In the genomic region with DNA sequence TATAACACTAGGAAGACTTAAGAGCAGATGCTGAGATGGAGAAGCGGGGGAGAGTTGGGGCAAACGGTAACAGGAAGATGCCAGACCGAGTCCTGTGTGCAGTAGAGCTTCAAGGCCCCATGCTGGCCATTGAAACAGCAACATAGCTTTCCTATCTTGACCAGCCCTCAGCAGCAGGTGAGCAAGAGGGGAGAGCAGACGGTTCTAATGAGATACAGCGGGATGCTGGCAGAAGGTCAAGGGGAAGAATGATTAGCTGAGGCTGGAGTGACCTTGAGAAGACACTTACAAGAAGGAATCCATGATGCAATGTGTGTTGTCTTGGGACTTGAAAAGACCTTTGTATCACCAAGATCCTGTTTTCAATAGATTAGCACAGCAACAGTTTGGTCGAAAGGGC, we compare ENCODE assay signal across 18 mouse cellular contexts. TPM values are rescaled to one million over a fixed set of nuclear protein-coding genes. Genes with fewer than 3 reads are reported as not detected.
DNase-seq lines count a peak whose midpoint lies in the region; ATAC-seq and TF ChIP-seq lines count a peak whose summit lies in the region.
"Had no signal": no experiment of that assay in that cellular context is flagged by ENCODE, and none has a peak within 500 bp of the region (broad histone marks: within the 10 kb centered on the region; RNA-seq: fewer than 3 reads in every experiment).

No protein-coding gene starts in this region.

- ATAC-seq in hindbrain, postnatal 0 days = peak; percentile 29; the same call in 1 of the 2 replicates
- no peak for ATAC-seq in hindbrain, embryonic 13.5 days (ENCODE audit: low FRiP score)
- ATAC-seq: forebrain, postnatal 0 days; hindbrain, embryonic 16.5 days had no signal

- H3K9me3 ChIP-seq in hindbrain, postnatal 0 days (ENCODE audit: low read length) = no peaks in the 10 kb centered on the region
- H3K9me3 ChIP-seq in hindbrain, embryonic 13.5 days = no peaks in the 10 kb centered on the region
- H3K9me3 ChIP-seq: embryonic facial prominence, embryonic 13.5 days; forebrain, embryonic 12.5 days; heart, embryonic 13.5 days had no signal

- H3K36me3 ChIP-seq in hindbrain, postnatal 0 days (ENCODE audit: insufficient read depth, low read length) = no peaks in the 10 kb centered on the region
- no peaks in the 10 kb centered on the region for H3K36me3 ChIP-seq in hindbrain, embryonic 13.5 days
- H3K36me3 ChIP-seq: embryonic facial prominence, embryonic 13.5 days; forebrain, embryonic 12.5 days; heart, embryonic 13.5 days had no signal

- no peaks in the 10 kb centered on the region for H3K4me1 ChIP-seq in hindbrain, postnatal 0 days (ENCODE audit: insufficient read depth, low read length)
- H3K4me1 ChIP-seq in hindbrain, embryonic 13.5 days (replicated peaks) = 0 out of 2 replicates have a peak, but pooled peaks cover 3% of the 10 kb centered on the region
- H3K4me1 ChIP-seq: embryonic facial prominence, embryonic 13.5 days; heart, embryonic 13.5 days had no signal

- H3K27ac ChIP-seq in hindbrain, postnatal 0 days = no peak overlapping the region
- no peak overlapping the region for H3K27ac ChIP-seq in hindbrain, embryonic 13.5 days
- H3K27ac ChIP-seq: embryonic facial prominence, embryonic 13.5 days; forebrain, embryonic 12.5 days; heart, embryonic 13.5 days had no signal

- WGBS in hindbrain, postnatal 0 days = 63% methylated on average over 6 of the region's 6 CpGs
- 75% methylated on average over 6 of the region's 6 CpGs for WGBS in hindbrain, embryonic 13.5 days

- no peak overlapping the region for H3K4me3 ChIP-seq in hindbrain, postnatal 0 days (ENCODE audit: low read length)
- H3K4me3 ChIP-seq in hindbrain, embryonic 13.5 days = no peak overlapping the region
- H3K4me3 ChIP-seq: embryonic facial prominence, embryonic 13.5 days; forebrain, embryonic 12.5 days; heart, embryonic 13.5 days had no signal

- no peak for TF ChIP-seq CTCF in hindbrain, postnatal 0 days (IDR thresholded peaks at IDR 0.05; ENCODE audit: low read depth)

- peak; percentile 54 for DNase-seq in hindbrain, postnatal 0 days (ENCODE audit: low spot score)
- peak; percentile 15 for DNase-seq in brain, adult 2 months (ENCODE audit: low read depth, low spot score)
- DNase-seq in cerebellum, adult 8-10 months = peak; percentile 12
- peak; percentile 79 to 83 for DNase-seq in cerebellum, postnatal 14 days
- DNase-seq in adipocyte (ENCODE audit: low spot score) = no peak
- DNase-seq in gastrocnemius, postnatal 4 days (ENCODE audit: low spot score in 2 of 2) = no peak
- DNase-seq in adrenal gland, adult (ENCODE audit: inconsistent age in 2 of 2, low spot score in 1 of 2) = no peak
- DNase-seq: adrenal gland, adult 2 months; adrenal gland, postnatal 25 days; forebrain, postnatal 0 days; gastrocnemius, postnatal 14 days; heart, postnatal 36 days; kidney, adult 11 months had no signal

- no peaks in the 10 kb centered on the region for H3K27me3 ChIP-seq in hindbrain, postnatal 0 days (ENCODE audit: insufficient read depth, low read length)
- no peaks in the 10 kb centered on the region for H3K27me3 ChIP-seq in hindbrain, embryonic 13.5 days
- H3K27me3 ChIP-seq: embryonic facial prominence, embryonic 13.5 days; forebrain, embryonic 12.5 days; heart, embryonic 13.5 days had no signal

- no peak overlapping the region for H3K4me2 ChIP-seq in hindbrain, postnatal 0 days (ENCODE audit: low read depth, low read length)
- no peak overlapping the region for H3K4me2 ChIP-seq in hindbrain, embryonic 13.5 days
- H3K4me2 ChIP-seq: embryonic facial prominence, embryonic 13.5 days; forebrain, embryonic 12.5 days; heart, embryonic 13.5 days had no signal

- no peak overlapping the region for H3K9ac ChIP-seq in hindbrain, postnatal 0 days (replicated peaks; ENCODE audit: low read length)
- H3K9ac ChIP-seq in hindbrain, embryonic 13.5 days = no peak overlapping the region
- H3K9ac ChIP-seq: embryonic facial prominence, embryonic 13.5 days; forebrain, embryonic 12.5 days; forebrain, postnatal 0 days; heart, embryonic 13.5 days had no signal

RNA-seq across cellular contexts. Expression of gene Zfp637, which starts 39.2 kb away (rescaled TPM):
- total RNA-seq in hindbrain, postnatal 0 days (2014; rRNA removed) = 110 and 122 TPM in 2 replicates
- 107 and 109 TPM in 2 replicates for polyA plus RNA-seq in hindbrain, postnatal 0 days (2015; fragmentation: Nextera tagmentation; extraction: Ambion mirVana)
- polyA plus RNA-seq in hindbrain, embryonic 13.5 days (2015; fragmentation: Nextera tagmentation; extraction: Ambion mirVana) = 145 TPM in 2 replicates
- 10 to 100 TPM; 41.5 to 41.8 TPM for total RNA-seq in gastrocnemius, postnatal 4 days (2021)

Comparison
In these comparisons a context has a peak if more than half of its experiments do, and no peak if none do; other contexts are left out.
1. DNase-seq: peak in hindbrain, postnatal 0 days (single experiment), brain, adult 2 months (single experiment), cerebellum, adult 8-10 months (single experiment) and cerebellum, postnatal 14 days (2 of 2); none in adipocyte (single experiment), gastrocnemius, postnatal 4 days (0 of 2) and adrenal gland, adult (0 of 2).